Mouse (Mus musculus): ENCODE data around the gene Ahdc1. TPM values are rescaled to one million over a fixed set of nuclear protein-coding genes. Genes with fewer than 3 reads are reported as not detected.

Ahdc1 gene
- polyA plus RNA-seq, 1 experiment from 2014 or later, result 8.1 TPM

- 12% methylated on average over 7 of the region's 7 CpGs for WGBS
- Histone ChIP-seq H3K4me2 (ENCODE audit: low read length) (peak overlapping the region; percentile 33), H3K9ac (ENCODE audit: low read length) (peak overlapping the region; percentile 21; the same call in 1 of the 2 replicates), H3K4me1 (replicated peaks; ENCODE audit: control insufficient read depth, insufficient read depth, low read length) (peaks cover 61% of the 10 kb centered on the region), H3K27ac (ENCODE audit: low read depth) (peak overlapping the region; percentile 82), H3K36me3 (ENCODE audit: control insufficient read depth, insufficient read depth, low read length) (peaks cover 26% of the 10 kb centered on the region), H3K4me3 (ENCODE audit: low read depth, low read length) (no peak overlapping the region), H3K27me3 (replicated peaks; ENCODE audit: control insufficient read depth, insufficient read depth, low read length) (no peaks in the 10 kb centered on the region), H3K9me3 (ENCODE audit: control insufficient read depth, low read length) (no peaks in the 10 kb centered on the region)
- ATAC-seq (replicated peaks; ENCODE audit: low FRiP score, low TSS enrichment, low read depth) (peak; percentile 26), DNase-seq (ENCODE audit: low spot score) (no peak)
Measured at GRCm38 (mm10) chr4:133057389-133058122, 46.5 kb downstream of the Ahdc1 start.

DNA sequence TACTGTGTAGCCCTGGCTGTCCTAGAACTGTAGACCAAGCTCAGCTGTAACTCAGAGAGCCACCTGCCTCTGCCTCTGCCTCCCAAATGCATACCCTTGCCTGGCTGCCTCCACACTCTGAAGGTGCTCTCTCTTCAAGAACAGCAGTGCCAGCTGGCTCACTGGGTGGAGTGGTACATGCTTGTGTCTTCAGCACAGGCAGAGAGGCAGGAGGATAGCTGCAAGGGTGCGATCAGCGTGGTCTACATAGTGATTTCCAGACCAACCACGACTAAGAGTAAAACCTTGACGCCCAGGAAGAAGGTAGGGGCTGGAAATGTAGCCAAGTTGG, 47.0 kb downstream of the Ahdc1 start:
- 89% methylated on average over 4 of the region's 4 CpGs for WGBS
- DNase-seq (ENCODE audit: low spot score), result no peak
- Histone ChIP-seq H3K9ac (ENCODE audit: low read length) (no peak overlapping the region), H3K4me2 (ENCODE audit: low read length) (peak overlapping the region; percentile 33), H3K4me1 (replicated peaks; ENCODE audit: control insufficient read depth, insufficient read depth, low read length) (peaks cover 58% of the 10 kb centered on the region), H3K27ac (ENCODE audit: low read depth) (peak overlapping the region; percentile 82), H3K9me3 (ENCODE audit: control insufficient read depth, low read length) (no peaks in the 10 kb centered on the region), H3K27me3 (replicated peaks; ENCODE audit: control insufficient read depth, insufficient read depth, low read length) (no peaks in the 10 kb centered on the region), H3K4me3 (ENCODE audit: low read depth, low read length) (no peak overlapping the region), H3K36me3 (ENCODE audit: control insufficient read depth, insufficient read depth, low read length) (peaks cover 29% of the 10 kb centered on the region)
- ATAC-seq (replicated peaks; ENCODE audit: low FRiP score, low TSS enrichment, low read depth), result no peak

GRCm38 (mm10) chr4:133058513-133059480, 47.7 kb downstream of the Ahdc1 start:
- DNase-seq (ENCODE audit: low spot score) (no peak), ATAC-seq (replicated peaks; ENCODE audit: low FRiP score, low TSS enrichment, low read depth) (no peak)
- peak overlapping the region; percentile 82 for H3K27ac ChIP-seq (ENCODE audit: low read depth)
- H3K4me2 ChIP-seq (ENCODE audit: low read length), result no peak overlapping the region; the same call in 1 of the 2 replicates
- H3K4me1 ChIP-seq (replicated peaks; ENCODE audit: control insufficient read depth, insufficient read depth, low read length), result peaks cover 55% of the 10 kb centered on the region
- H3K27me3 ChIP-seq (replicated peaks; ENCODE audit: control insufficient read depth, insufficient read depth, low read length), result no peaks in the 10 kb centered on the region
- H3K36me3 ChIP-seq (ENCODE audit: control insufficient read depth, insufficient read depth, low read length), result peaks cover 34% of the 10 kb centered on the region
- H3K9me3 ChIP-seq (ENCODE audit: control insufficient read depth, low read length), result no peaks in the 10 kb centered on the region
- H3K4me3 ChIP-seq (ENCODE audit: low read depth, low read length), result no peak overlapping the region
- H3K9ac ChIP-seq (ENCODE audit: low read length), result no peak overlapping the region
- 56% methylated on average over 11 of the region's 11 CpGs for WGBS

- 91% methylated on average over 11 of the region's 11 CpGs for WGBS
- Histone ChIP-seq H3K9ac (ENCODE audit: low read length) (no peak overlapping the region), H3K9me3 (ENCODE audit: control insufficient read depth, low read length) (no peaks in the 10 kb centered on the region), H3K4me1 (replicated peaks; ENCODE audit: control insufficient read depth, insufficient read depth, low read length) (peaks cover 42% of the 10 kb centered on the region), H3K4me2 (ENCODE audit: low read length) (no peak overlapping the region), H3K4me3 (ENCODE audit: low read depth, low read length) (no peak overlapping the region), H3K27ac (ENCODE audit: low read depth) (no peak overlapping the region), H3K27me3 (replicated peaks; ENCODE audit: control insufficient read depth, insufficient read depth, low read length) (no peaks in the 10 kb centered on the region), H3K36me3 (ENCODE audit: control insufficient read depth, insufficient read depth, low read length) (peaks cover 53% of the 10 kb centered on the region)
- DNase-seq (ENCODE audit: low spot score) (no peak), ATAC-seq (replicated peaks; ENCODE audit: low FRiP score, low TSS enrichment, low read depth) (no peak)
Measured at GRCm38 (mm10) chr4:133060702-133061101, 49.6 kb downstream of the Ahdc1 start.

DNA sequence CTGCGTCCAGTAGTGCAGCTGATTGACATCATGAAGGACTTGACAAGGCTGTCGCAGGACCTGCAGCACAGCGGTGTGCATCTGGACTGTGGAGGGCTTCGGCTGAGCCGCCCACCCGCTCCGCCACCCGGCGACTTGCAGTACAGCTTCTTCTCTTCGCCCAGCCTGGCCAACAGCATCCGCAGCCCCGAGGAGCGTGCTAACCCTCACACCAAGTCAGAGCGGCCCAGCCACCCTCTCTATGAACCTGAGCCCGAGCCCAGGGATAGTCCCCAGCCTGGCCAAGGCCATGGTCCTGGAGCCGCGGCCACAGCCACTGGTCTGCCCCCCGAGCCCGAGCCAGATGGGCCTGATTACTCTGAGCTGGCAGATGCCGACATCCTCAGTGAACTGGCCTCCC, 50.7 kb downstream of the Ahdc1 start:
- Histone ChIP-seq H3K36me3 (ENCODE audit: control insufficient read depth, insufficient read depth, low read length) (peaks cover 63% of the 10 kb centered on the region), H3K27me3 (replicated peaks; ENCODE audit: control insufficient read depth, insufficient read depth, low read length) (no peaks in the 10 kb centered on the region), H3K4me3 (ENCODE audit: low read depth, low read length) (no peak overlapping the region), H3K4me2 (ENCODE audit: low read length) (no peak overlapping the region), H3K27ac (ENCODE audit: low read depth) (no peak overlapping the region), H3K9ac (ENCODE audit: low read length) (no peak overlapping the region), H3K4me1 (replicated peaks; ENCODE audit: control insufficient read depth, insufficient read depth, low read length) (peaks cover 31% of the 10 kb centered on the region), H3K9me3 (ENCODE audit: control insufficient read depth, low read length) (no peaks in the 10 kb centered on the region)
- ATAC-seq (replicated peaks; ENCODE audit: low FRiP score, low TSS enrichment, low read depth) (no peak), DNase-seq (ENCODE audit: low spot score) (no peak)
- 93% methylated on average over 20 of the region's 20 CpGs for WGBS

GRCm38 (mm10) chr4:133062286-133062685, 51.2 kb downstream of the Ahdc1 start:
- Histone ChIP-seq H3K27ac (ENCODE audit: low read depth) (no peak overlapping the region), H3K9ac (ENCODE audit: low read length) (no peak overlapping the region), H3K4me2 (ENCODE audit: low read length) (no peak overlapping the region), H3K9me3 (ENCODE audit: control insufficient read depth, low read length) (no peaks in the 10 kb centered on the region), H3K4me1 (replicated peaks; ENCODE audit: control insufficient read depth, insufficient read depth, low read length) (peaks cover 26% of the 10 kb centered on the region), H3K27me3 (replicated peaks; ENCODE audit: control insufficient read depth, insufficient read depth, low read length) (no peaks in the 10 kb centered on the region), H3K4me3 (ENCODE audit: low read depth, low read length) (no peak overlapping the region), H3K36me3 (ENCODE audit: control insufficient read depth, insufficient read depth, low read length) (peaks cover 68% of the 10 kb centered on the region)
- DNase-seq (ENCODE audit: low spot score), result no peak
- no peak for ATAC-seq (replicated peaks; ENCODE audit: low FRiP score, low TSS enrichment, low read depth)
- WGBS, result 94% methylated on average over 14 of the region's 14 CpGs

DNA sequence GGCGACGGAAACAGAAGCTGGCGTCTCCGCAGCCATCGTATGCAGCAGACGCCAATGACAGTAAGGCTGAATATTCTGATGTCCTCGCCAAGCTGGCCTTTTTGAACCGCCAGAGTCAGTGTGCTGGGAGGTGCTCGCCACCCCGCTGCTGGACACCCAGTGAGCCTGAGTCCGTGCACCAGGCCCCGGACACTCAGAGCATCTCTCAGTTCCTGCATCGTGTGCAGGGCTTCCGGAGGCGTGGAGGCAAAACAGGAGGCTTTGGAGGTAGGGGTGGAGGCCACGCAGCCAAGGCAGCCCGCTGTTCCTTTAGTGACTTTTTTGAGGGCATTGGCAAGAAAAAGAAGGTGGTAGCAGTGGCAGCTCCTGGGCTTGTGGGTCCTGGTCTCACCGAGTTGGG, 52.1 kb downstream of the Ahdc1 start:
- H3K27me3 ChIP-seq (replicated peaks; ENCODE audit: control insufficient read depth, insufficient read depth, low read length), result no peaks in the 10 kb centered on the region
- no peaks in the 10 kb centered on the region for H3K9me3 ChIP-seq (ENCODE audit: control insufficient read depth, low read length)
- H3K36me3 ChIP-seq (ENCODE audit: control insufficient read depth, insufficient read depth, low read length), result peaks cover 69% of the 10 kb centered on the region
- no peak overlapping the region for H3K4me2 ChIP-seq (ENCODE audit: low read length)
- no peak for ATAC-seq (replicated peaks; ENCODE audit: low FRiP score, low TSS enrichment, low read depth)
- WGBS, result 93% methylated on average over 18 of the region's 18 CpGs
- H3K27ac ChIP-seq (ENCODE audit: low read depth), result no peak overlapping the region
- no peak for DNase-seq (ENCODE audit: low spot score)
- H3K9ac ChIP-seq (ENCODE audit: low read length), result no peak overlapping the region
- no peak overlapping the region for H3K4me3 ChIP-seq (ENCODE audit: low read depth, low read length)
- H3K4me1 ChIP-seq (replicated peaks; ENCODE audit: control insufficient read depth, insufficient read depth, low read length), result peaks cover 17% of the 10 kb centered on the region

DNA sequence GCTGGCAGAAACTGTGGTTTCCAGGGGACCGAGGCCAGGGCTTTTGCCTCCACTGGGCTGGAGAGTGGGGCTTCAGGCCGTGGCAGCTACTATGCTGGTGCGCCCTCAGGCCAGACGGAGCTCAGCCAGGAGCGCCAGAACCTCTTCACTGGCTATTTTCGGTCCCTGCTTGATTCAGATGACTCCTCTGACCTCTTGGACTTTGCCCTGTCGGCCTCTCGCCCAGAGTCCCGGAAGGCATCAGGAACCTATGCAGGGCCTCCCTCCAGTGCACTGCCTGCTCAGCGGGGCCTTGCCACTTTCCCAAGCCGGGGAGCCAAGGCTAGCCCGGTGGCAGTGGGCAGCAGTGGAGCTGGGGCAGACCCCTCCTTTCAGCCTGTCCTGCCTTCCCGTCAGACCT, 52.7 kb downstream of the Ahdc1 start:
- H3K4me3 ChIP-seq (ENCODE audit: low read depth, low read length), result no peak overlapping the region
- no peak overlapping the region for H3K27ac ChIP-seq (ENCODE audit: low read depth)
- H3K27me3 ChIP-seq (replicated peaks; ENCODE audit: control insufficient read depth, insufficient read depth, low read length), result no peaks in the 10 kb centered on the region
- H3K36me3 ChIP-seq (ENCODE audit: control insufficient read depth, insufficient read depth, low read length), result peaks cover 73% of the 10 kb centered on the region
- peaks cover 11% of the 10 kb centered on the region for H3K4me1 ChIP-seq (replicated peaks; ENCODE audit: control insufficient read depth, insufficient read depth, low read length)
- 78% methylated on average over 13 of the region's 13 CpGs for WGBS
- H3K9ac ChIP-seq (ENCODE audit: low read length), result no peak overlapping the region
- H3K4me2 ChIP-seq (ENCODE audit: low read length), result no peak overlapping the region
- DNase-seq (ENCODE audit: low spot score) (no peak), ATAC-seq (replicated peaks; ENCODE audit: low FRiP score, low TSS enrichment, low read depth) (no peak)
- H3K9me3 ChIP-seq (ENCODE audit: control insufficient read depth, low read length), result no peaks in the 10 kb centered on the region
